Mouse (Mus musculus) myocyte (in vitro differentiated cells): ENCODE data around the gene Rnf103.

Experiments
- E2F4 ChIP-seq: IDR thresholded peaks from one replicate; pipeline ENCODE4 v1.6.1; 2011; ENCODE audit warnings: mild to moderate bottlenecking, control low read depth, moderate library complexity; ENCODE audit not compliant: insufficient read depth
- MAX ChIP-seq: IDR thresholded peaks from one replicate; pipeline ENCODE4 v1.6.1; 2011; ENCODE audit warnings: low read depth, mild to moderate bottlenecking, control low read depth
- MYOD1 ChIP-seq, 3 experiments: IDR thresholded peaks; one replicate each; pipeline ENCODE4 v1.6.1; 2011; ENCODE audit warnings: control low read depth in 2 of 3, low read depth in 2 of 3, mild to moderate bottlenecking in 2 of 3, moderate library complexity in 1 of 3; ENCODE audit not compliant: insufficient read length in 2 of 3, control insufficient read depth in 1 of 3
- POLR2A ChIP-seq: IDR thresholded peaks from one replicate; pipeline ENCODE4 v1.6.1; 2011; ENCODE audit warnings: low read depth, mild to moderate bottlenecking, control low read depth, moderate library complexity; ENCODE audit not compliant: insufficient read length
- POLR2AphosphoS2 ChIP-seq: IDR thresholded peaks from one replicate; pipeline ENCODE4 v1.6.1; 2011; ENCODE audit warnings: low read depth, control low read depth; ENCODE audit not compliant: insufficient read length
- USF1 ChIP-seq: IDR thresholded peaks from one replicate; pipeline ENCODE4 v1.6.1; 2011; ENCODE audit warnings: low read depth, mild to moderate bottlenecking, control low read depth, moderate library complexity

- TF ChIP-seq E2F4 (no peak), MYOD1 (IDR thresholded peaks at IDR 0.05; ENCODE audit: control insufficient read depth in 1 of 3, insufficient read length in 2 of 3, low read depth in 2 of 3) (no peak), USF1 (no peak), POLR2A (no peak), MAX (no peak), POLR2AphosphoS2 (no peak)
Observed at GRCm38 (mm10) chr6:71527826-71528225, 34.1 kb downstream of the Rnf103 start.
